Mouse (Mus musculus) G1E (cell line): Measurements from ENCODE around the gene Fbxo21. TPM values are rescaled to one million over a fixed set of nuclear protein-coding genes. Genes with fewer than 3 reads are reported as not detected.

ENCODE experiments used
- ATAC-seq: 2 replicates; pipeline ENCODE4 v1.8.0; 2016; ENCODE audit warnings: mild to moderate bottlenecking; ENCODE audit not compliant: insufficient number of reproducible peaks, poor library complexity, low FRiP score, severe bottlenecking; ENCODE audit errors: extremely low read depth
- DNase-seq: peaks from one replicate; pipeline ENCODE4 v3.0.0; 2012; ENCODE audit warnings: low spot score
- H3K27me3 ChIP-seq: 2 replicates; pipeline ENCODE4 v1.6.1; 2012; ENCODE audit warnings: mild to moderate bottlenecking, low read length, inconsistent platforms; ENCODE audit not compliant: insufficient read depth
- H3K36me3 ChIP-seq: replicated peaks from 2 replicates; pipeline ENCODE3; 2012; ENCODE audit warnings: mild to moderate bottlenecking, inconsistent platforms
- H3K4me1 ChIP-seq: 2 replicates; pipeline ENCODE4 v1.6.1; 2012; ENCODE audit warnings: low read depth, low read length, inconsistent platforms, mixed read lengths; ENCODE audit not compliant: insufficient read depth
- H3K4me3 ChIP-seq: 2 replicates; pipeline ENCODE4 v1.5.1; 2012; ENCODE audit warnings: low read depth, mild to moderate bottlenecking, inconsistent platforms, low read length, moderate library complexity, mixed read lengths
- H3K9me3 ChIP-seq: replicated peaks from 2 replicates; pipeline ENCODE4 v1.6.1; 2012; ENCODE audit warnings: inconsistent platforms
- CTCF ChIP-seq: IDR thresholded peaks from 2 replicates; pipeline ENCODE4 v1.5.1; 2012; ENCODE audit warnings: low read depth, low read length, inconsistent platforms, mixed read lengths
- GATA1 ChIP-seq: IDR thresholded peaks from 2 replicates; pipeline ENCODE4 v1.6.1; 2012; ENCODE audit warnings: borderline replicate concordance, low read length, inconsistent platforms, mixed read lengths
- GATA2 ChIP-seq: IDR thresholded peaks from 2 replicates; pipeline ENCODE4 v1.6.1; 2012; ENCODE audit warnings: low read depth, low read length, inconsistent platforms, borderline replicate concordance
- POLR2AphosphoS5 ChIP-seq: IDR thresholded peaks from 2 replicates; pipeline ENCODE4 v1.6.1; 2012; ENCODE audit warnings: low read depth, low read length, inconsistent platforms; ENCODE audit not compliant: insufficient replicate concordance
- TAL1 ChIP-seq: conservative IDR thresholded peaks from 2 replicates; pipeline ENCODE4 v1.6.1; 2012; ENCODE audit warnings: low read depth, low read length, inconsistent platforms, mixed read lengths
- polyA plus RNA-seq: library from polyadenylated mRNA; stranded (reverse); fragments of >175 nt; gene quantifications from 2 replicates; pipeline ENCODE4 v1.2.3, GENCODE M21; 2012
- total RNA-seq, 2 experiments: library from RNA; stranded (forward) in 1 of 2; stranded (reverse) in 1 of 2; fragments of 200-1000 nt in 1 of 2; fragments of >200 nt in 1 of 2; fragmentation: Nextera tagmentation in 1 of 2; gene quantifications; 2 replicates each; pipeline ENCODE4 v1.2.3; 2014 to 2017

Fbxo21 gene
- total and polyA plus RNA-seq, 3 experiments, result 7.5 to 10.5 (median 9.4) TPM

DNA sequence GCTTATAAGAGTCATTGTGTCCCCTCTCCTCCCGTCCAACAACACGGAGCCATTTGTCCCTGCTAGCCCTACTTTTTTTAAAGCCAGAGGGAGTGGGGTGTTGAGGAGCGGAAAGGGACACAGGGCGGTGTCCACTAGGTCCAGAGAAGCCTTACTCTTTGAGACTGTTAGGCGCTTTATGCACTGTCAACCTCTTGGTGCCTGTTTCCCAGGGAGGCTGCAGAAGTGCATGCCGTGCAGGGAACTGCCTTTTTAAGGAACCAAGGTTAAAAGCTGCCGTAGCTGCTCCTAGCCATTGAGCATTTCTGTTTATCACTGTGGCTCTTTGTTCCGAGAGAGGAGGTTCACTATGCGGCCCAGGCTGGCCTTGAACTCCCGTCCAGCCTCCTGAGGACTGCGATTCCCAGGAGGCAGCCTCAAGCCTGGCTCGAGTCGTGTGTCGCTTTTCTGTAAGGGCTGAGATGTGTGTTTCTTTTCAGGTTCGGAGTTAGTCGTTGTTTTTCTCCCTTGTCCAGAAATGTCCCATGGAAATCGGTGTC lies 1.7 kb downstream of the Fbxo21 start:
- DNase-seq (no peak), ATAC-seq (no peak)
- Histone ChIP-seq H3K9me3 (no peaks in the 10 kb centered on the region), H3K27me3 (0 out of 2 replicates have a peak, but pooled peaks cover 2% of the 10 kb centered on the region), H3K4me1 (peaks cover 16% of the 10 kb centered on the region), H3K4me3 (no peak overlapping the region), H3K36me3 (peaks cover 54% of the 10 kb centered on the region)
- no peak for TF ChIP-seq POLR2AphosphoS5

DNA sequence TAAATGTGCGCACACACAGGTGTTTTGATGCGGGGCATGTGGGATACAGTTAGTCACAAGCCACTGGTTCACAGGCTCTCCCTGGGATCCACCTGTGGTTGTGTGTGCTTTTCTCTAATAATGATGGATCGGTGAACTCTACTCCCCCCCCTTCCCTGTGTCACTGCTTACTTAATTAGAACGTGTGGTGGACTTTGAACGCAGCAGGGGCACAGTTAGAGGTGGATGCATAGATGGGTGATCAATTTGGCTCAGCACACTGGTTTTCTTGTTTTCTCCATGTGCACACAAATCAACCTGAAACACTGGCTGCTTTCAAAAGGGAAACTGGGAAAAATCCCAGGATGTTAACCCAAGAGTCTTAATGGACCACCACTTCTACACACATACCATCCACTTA lies 2.6 kb downstream of the Fbxo21 start:
- Histone ChIP-seq H3K27me3 (no peaks in the 10 kb centered on the region), H3K36me3 (peaks cover 63% of the 10 kb centered on the region), H3K4me1 (peaks cover 16% of the 10 kb centered on the region), H3K9me3 (no peaks in the 10 kb centered on the region), H3K4me3 (no peak overlapping the region)
- ATAC-seq (no peak), DNase-seq (no peak)
- TF ChIP-seq GATA2 (no peak), TAL1 (no peak), CTCF (no peak), POLR2AphosphoS5 (no peak), GATA1 (no peak)

DNA sequence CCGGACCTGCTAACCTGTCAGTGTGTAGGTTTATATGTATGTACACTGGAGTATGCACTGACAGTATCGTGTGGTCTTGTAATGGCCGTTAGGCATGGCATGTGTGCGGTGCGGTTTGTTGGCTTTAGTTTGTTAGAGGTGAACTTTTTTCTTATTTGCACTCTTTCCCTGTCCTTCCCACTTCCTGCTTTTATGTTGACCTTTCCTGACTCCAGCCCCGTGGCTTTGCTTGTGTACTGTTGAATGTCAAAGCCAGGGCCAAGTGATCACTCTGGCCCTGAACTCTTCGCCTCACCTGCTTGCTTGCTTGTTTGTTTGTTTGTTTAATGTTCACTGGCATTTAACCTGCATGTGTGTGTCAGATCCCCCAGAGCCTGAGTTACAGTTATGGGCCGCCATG lies 4.4 kb downstream of the Fbxo21 start:
- TF ChIP-seq TAL1, result no peak
- TF ChIP-seq CTCF, result no peak
- no peak for TF ChIP-seq GATA2
- no peak for TF ChIP-seq POLR2AphosphoS5
- no peak for TF ChIP-seq GATA1
- Histone ChIP-seq H3K27me3 (no peaks in the 10 kb centered on the region), H3K4me3 (no peak overlapping the region), H3K4me1 (peaks cover 16% of the 10 kb centered on the region), H3K9me3 (no peaks in the 10 kb centered on the region), H3K36me3 (peaks cover 81% of the 10 kb centered on the region)
- ATAC-seq, result no peak
- DNase-seq, result no peak

GRCm38 (mm10) chr5:117981943-117982342 lies 5.4 kb downstream of the Fbxo21 start:
- Histone ChIP-seq H3K9me3 (no peaks in the 10 kb centered on the region), H3K36me3 (peaks cover 92% of the 10 kb centered on the region), H3K4me1 (peaks cover 13% of the 10 kb centered on the region), H3K27me3 (no peaks in the 10 kb centered on the region), H3K4me3 (no peak overlapping the region)
- DNase-seq, result no peak
- TF ChIP-seq TAL1 (no peak), GATA2 (no peak), CTCF (no peak), GATA1 (no peak)
- ATAC-seq, result no peak

DNA sequence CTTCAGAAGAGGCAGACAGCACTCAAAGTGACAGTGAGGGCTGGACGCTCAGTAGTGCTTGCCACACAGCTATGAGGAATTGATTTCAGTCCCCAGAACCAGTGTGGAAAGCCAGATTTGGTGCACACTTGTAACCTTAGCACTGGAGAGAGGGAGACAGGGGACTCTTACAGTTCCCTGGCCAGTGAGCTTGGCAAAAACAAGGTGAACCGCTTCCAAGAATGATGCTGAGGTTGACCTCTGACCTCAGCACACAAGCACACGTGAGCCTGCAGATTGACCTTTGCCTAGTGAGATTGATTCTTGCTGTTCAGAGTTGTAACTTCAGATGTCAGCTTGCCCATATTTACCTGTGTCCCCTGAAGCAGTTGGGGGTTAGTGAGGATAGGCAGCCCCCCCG lies 9.8 kb downstream of the Fbxo21 start:
- peaks cover 100% of the 10 kb centered on the region for H3K36me3 ChIP-seq

DNA sequence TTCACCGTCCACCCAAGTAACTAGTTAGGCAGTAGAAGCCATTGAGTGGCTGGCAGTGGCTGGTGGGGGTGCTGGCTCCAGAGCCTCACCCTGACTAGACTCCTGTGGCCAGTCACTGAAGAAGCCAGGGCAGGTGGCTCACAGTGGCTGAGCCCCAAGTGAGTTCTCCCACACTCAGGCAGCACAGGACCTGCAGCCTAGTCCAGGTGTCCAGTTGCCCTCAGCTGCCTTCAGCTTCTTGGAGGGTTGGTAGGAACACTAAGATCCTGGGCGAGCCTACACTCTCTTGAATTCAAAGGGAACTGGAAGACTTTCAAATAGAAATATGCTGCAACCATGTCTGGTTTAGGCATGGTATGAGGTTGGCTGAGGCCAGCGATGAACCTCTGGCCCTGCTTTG lies 11.4 kb downstream of the Fbxo21 start:
- H3K36me3 ChIP-seq, result peaks cover 100% of the 10 kb centered on the region

More for the DNA sequence above, 9.8 kb downstream of the Fbxo21 start:
- Histone ChIP-seq H3K4me3 (no peak overlapping the region), H3K9me3 (no peaks in the 10 kb centered on the region), H3K27me3 (no peaks in the 10 kb centered on the region), H3K4me1 (no peaks in the 10 kb centered on the region)
- TF ChIP-seq CTCF (no peak), GATA1 (no peak), TAL1 (no peak)
- DNase-seq (no peak), ATAC-seq (no peak)

GRCm38 (mm10) chr5:117988367-117988766 lies 11.8 kb downstream of the Fbxo21 start:
- H3K36me3 ChIP-seq, result peaks cover 99% of the 10 kb centered on the region
- H3K9me3 ChIP-seq, result no peaks in the 10 kb centered on the region
- no peaks in the 10 kb centered on the region for H3K27me3 ChIP-seq
- H3K4me1 ChIP-seq, result no peaks in the 10 kb centered on the region
- DNase-seq, result no peak
- TF ChIP-seq POLR2AphosphoS5 (no peak), GATA1 (no peak), GATA2 (no peak), TAL1 (no peak), CTCF (no peak)
- H3K4me3 ChIP-seq, result no peak overlapping the region
- no peak for ATAC-seq

More for the DNA sequence above, 11.4 kb downstream of the Fbxo21 start:
- H3K9me3 ChIP-seq, result no peaks in the 10 kb centered on the region
- H3K27me3 ChIP-seq, result no peaks in the 10 kb centered on the region
- TF ChIP-seq GATA2, result no peak
- TF ChIP-seq CTCF, result no peak
- TF ChIP-seq TAL1, result no peak
- TF ChIP-seq POLR2AphosphoS5, result no peak
- TF ChIP-seq GATA1, result no peak
- no peak overlapping the region for H3K4me3 ChIP-seq
- ATAC-seq (no peak), DNase-seq (no peak)
- no peaks in the 10 kb centered on the region for H3K4me1 ChIP-seq
